Mouse (Mus musculus): ENCODE results near the gene Bin2.

The Bin2 gene

DNA sequence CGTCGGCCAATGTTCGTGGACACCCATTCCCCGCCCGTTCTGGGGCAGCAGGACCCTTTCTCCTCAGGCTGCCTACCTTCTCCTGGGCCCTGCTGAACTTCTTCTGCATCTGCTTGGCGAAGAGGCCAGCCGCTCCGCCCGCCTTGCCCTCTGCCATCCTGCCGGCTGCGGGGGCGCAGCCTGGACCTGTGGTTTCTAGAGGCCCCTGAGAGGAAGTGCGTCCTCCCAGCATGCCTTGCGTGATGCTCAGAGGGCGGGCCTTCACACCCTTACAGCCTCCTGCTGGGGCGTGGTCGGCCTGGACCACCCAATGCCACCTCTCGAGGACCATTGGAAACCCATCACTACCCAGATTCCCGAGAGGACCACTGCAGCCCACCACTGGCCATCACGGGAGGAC lies at the start of gene Bin2:
Bin2 (minus strand) TSS at position 217 of the 400 bp plus-strand sequence.
- DNase-seq = peak; percentile 66

DNA sequence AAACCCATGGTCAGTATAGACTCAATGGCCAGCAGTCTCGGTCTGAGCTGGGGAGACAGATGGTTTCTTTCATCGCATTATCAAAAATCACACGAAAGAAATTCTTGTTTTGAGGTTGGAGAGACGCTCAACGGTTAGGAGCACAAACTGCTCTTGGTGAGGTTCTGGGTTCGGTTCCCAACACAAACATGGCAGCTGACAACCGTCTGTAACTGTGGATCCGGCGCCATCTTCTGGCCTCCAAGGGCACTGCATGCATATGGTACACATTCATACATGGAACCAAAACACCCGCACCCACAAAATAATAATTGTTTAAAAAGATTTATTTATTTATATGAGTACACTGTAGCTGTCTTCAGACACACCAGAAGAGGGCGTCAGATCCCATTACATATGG lies 49.2 kb upstream of the Bin2 start:
- no peak for DNase-seq

DNA sequence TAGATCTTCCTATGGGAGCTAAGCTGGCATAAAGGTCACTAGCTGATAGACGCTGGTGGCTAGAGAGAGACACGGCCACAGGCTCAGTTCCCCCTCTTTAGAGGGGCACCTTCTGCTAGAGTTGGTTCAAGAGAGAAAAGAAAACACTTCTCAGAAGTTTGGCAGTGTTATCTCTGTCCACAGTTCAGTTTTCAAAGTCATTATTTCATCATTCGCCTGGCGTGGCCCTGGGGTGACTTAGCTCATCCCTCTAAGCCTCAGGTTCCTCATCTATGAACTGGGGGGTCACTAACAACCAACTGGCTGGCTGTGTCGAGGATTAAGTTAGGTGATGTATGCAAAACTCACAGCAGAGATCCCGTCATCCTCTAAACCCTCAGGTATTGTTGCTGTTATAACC lies 48.6 kb upstream of the Bin2 start:
- no peak for DNase-seq

DNA sequence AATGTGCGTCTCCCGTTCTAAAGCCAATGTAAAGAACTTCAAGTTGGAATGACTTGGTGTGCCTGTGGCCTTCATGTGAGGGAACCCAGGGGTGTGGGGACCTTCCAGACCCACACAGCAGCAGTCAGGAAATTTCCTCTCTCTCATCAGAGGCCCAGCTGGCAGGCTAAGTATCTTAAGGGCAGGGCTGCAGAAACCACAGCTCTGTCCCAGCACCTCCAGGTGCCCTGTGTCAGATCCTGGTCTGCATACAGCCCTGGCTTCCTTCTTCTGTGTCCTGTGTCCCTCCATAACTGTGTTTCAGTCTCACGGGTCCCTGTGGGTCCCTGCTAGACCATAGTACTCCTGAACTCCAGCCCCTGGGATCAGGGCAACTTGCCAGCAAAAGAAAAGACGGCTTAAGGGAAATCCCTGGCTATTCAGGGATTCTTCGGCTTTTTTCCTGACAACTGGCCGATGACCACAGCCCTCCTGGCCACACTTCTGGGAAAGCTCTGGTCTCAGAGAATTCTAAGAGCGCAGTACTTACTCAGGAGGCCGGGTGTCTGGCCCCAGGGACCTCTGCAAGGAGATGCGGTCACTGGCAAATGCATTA lies 46.1 kb upstream of the Bin2 start:
- no peak for DNase-seq

DNA sequence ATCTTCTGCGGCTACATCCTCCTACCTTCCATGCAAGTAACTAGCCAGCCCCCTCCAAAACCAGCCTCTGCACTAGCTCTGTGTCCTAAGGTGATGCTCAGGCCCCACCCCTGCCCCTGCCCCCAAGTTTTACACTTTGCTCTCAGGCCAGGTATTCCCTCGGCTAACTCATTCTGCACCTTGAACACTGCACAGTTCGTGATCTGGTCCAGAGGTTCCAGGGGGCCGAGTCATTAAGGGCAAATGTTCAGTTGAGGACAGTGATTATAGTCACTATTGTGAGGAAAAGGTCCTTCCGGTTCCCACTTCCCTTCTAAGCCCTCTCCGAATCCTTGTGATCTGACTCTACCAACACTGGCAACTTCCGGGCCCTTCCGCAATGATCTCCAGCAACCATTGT lies 45.1 kb upstream of the Bin2 start:
- DNase-seq = no peak

DNA sequence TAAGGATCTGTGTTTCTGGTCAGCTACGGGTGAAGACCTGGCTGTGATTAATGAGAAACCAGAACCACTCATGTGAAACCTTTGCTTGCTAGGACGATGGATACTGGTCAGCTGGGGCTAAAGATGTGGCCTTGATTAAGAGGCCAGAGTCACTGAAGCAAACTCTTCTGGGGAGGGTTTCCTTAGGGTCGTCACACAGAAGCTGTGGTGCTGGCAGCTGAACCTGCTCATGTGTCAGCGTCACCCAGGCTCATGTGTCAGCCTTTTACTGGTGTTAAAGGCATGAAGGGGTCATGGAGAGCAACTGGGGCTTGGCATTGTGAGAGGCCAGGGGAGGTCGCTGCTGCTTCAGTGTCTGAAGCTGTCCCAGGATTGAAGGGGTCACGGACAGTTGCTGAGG lies 41.5 kb upstream of the Bin2 start:
- DNase-seq = no peak

DNA sequence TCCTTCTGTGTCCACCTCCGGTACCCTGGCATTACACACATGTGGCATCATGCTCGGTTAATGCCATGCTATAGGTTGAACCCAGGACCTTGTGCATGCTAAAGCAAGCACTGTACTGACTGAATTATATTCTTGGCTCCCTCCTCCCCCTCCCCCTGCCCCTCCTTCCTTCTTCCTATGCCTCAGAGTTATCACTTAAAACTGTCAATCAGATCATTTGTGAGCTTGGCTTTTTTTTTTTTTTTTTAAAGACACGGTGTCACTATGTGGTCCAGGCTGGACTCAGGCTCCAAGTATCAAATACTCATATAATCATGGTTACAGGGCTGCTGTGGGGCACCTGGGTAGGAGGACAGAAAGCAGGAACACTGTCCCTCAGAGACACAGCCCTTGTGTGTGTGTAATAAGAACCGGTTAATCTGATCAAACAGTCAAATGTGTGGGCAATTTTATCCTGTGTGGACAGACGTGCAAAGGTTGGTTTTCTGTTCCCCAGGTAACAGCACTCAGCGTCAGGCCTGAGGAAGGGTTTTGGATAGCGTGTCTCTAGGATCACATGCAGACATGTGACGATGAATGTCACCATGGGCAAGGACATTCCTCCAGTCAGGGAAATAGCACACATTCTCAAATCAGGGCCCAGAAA lies 39.2 kb upstream of the Bin2 start:
- DNase-seq = no peak

DNA sequence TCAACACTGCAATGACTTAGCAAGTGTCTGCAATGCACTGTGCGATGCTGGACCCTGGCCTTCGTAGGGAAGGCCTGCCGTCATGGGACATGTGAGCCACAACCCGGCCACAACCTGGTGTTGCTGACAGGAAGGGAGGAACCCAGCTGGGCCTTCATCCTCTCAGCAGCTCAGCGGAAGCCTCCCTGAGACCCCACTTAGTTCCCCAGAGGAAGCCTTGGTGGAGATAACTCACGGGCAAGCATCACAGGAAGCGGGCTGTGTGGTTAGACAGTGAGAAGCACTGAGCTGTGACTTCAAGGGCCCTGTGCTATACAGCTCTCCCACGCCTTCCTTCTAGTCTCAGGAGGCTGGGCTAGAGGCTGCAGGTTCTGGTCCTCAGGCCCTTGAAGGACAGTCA lies 36.9 kb upstream of the Bin2 start:
- DNase-seq = no peak

DNA sequence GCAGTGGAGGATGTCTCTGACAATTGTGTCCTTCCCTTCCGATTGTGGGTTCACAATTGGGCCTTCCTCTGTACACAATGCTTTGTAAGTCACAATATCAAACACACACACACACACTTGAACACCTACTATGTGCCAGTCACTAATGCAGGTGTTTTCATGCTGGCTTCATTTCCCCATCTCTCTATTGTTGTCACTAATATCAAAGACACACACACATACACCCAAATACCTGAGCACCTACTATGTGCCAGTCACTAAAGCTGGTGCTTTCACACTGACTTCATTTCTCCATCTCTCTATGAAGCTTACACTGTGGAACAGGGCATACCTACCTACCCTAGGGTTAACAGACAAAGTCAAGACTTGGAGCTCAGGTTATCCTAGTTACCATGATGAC lies 36.0 kb upstream of the Bin2 start:
- DNase-seq = no peak

DNA sequence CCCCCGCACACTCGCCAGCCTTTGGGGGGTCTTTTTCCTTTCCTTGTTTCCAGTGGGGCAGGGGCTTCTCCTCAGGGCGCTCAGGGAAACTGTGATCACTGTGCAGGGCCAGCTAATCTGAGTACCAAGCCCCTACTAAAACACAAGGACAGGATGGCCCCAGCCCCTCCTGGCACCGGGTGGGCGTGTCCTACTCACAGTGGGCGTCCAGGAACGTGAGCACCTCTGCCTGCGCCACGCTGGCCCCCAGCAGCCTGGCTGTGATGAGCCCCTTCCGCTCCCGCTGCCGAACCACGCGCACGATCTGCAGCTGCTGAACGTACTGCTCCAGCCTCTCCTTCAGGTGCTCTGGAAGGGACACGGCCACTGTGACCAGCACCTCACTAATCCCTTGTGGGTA lies 34.6 kb upstream of the Bin2 start:
- DNase-seq = no peak

DNA sequence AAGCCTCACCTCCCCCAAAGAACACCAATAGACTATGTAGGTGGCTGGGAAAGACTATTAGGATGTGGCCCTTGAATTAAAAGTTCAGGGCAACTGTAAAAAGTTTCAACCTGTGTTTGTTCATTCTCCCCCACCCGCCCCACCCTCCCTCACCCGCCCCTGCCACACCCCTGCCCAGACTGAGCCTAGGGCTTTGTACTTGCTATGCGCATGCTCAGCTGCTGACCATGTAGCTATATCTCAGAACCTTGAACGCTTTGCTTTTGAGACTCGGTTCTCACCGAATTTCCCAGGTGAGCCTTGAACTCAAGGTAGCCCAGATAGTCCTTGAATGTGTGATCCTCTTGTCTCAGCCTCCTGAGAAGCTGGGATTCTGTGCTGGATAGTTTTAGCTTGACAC lies 32.5 kb upstream of the Bin2 start:
- no peak for DNase-seq

DNA sequence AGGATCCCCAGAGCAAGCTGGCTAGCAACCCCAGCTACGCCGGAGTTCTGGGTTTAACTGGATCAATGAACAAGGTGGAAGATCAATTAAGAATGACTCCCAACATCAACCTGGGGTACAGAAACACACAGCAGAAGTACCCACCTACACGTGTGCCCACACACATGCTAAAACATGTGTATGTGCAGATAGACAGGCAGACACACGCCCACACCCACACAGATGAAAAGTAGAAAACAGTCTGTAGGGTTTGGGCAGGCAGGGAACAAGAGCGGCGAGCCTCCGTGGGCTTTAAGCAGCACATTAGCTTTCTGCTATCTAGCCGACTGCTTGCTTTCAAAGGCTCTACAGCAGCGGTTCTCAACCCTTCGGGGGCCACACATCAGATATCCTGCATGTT lies 31.8 kb upstream of the Bin2 start:
- peak; percentile 65 for DNase-seq

DNA sequence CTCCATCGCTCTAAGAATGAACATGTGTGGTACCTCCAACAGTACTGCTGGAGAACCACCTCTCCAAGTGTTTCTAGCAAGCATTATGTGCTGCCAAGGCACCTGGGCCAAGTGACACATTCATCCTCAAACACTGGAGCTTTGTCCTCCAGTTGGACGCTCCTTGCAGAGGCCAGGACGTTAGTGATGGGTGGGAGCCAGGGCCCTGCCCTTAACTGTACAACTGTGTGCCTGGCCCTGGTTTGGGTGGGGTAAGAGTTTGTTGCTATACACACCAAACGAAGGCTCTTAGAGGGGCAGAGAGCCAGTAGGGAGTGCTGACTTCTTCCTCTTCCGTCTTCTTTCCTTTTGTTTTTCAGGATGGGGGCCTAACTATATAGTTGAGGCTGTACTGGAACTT lies 31.1 kb upstream of the Bin2 start:
- no peak for DNase-seq

DNA sequence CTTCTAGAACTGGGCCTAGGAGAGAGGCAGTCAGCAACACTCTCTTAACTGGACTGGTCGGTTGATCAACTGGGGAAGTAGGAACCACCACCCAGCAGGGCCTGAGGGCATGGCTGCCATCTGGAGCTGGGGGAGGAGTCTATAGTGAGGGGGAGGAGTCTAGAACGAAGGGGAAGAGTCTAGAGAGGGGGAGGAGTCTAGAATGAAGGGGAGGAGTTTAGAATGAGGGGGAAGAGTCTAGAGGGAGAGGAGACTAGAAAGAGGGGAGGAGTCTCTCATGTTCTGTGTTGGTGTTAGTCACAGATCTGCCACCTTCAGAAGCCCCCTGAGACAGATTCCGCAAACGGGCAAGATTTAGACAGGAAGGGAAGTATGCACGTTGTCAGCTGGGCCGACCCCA lies 30.0 kb upstream of the Bin2 start:
- no peak for DNase-seq

DNA sequence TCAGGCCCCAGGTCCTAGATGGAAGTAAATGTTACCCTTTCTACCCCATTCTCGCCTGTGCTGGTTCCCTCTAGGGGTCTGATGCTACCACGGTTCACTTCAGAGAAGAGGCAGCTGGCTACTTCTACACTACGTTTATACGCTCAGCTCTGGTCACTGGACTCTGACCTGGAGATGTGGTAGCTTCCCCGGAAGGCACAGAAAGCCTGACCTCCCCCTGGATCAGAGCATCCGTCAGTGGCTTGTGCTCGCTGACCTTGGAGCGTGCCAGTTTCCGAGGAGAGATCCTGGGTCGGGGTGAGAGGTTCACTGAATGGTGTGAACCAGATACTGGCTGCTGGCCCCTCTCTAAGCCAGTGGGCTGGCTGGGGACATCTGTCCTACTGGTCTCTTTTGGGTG lies 28.7 kb upstream of the Bin2 start:
- no peak for DNase-seq

DNA sequence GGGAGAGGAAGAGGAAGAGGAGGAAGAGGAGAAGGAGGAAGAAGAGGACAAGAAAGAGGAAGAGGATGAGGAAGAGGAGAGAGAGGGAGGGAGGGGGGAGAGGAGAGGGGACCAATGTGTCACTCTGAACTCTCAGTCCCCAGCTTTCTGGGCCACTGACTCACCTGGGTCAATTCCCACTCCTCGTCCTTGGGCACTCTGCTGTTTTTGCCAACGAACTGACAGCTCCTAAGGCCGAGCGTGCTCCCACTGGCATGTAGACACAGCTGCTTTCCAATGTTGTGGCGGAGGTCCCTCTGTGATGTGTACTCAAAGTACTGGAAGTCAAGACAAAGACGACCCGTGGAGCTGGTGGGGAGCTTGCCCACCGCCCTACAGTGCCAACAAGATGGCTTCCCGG lies 25.1 kb upstream of the Bin2 start:
- no peak for DNase-seq

DNA sequence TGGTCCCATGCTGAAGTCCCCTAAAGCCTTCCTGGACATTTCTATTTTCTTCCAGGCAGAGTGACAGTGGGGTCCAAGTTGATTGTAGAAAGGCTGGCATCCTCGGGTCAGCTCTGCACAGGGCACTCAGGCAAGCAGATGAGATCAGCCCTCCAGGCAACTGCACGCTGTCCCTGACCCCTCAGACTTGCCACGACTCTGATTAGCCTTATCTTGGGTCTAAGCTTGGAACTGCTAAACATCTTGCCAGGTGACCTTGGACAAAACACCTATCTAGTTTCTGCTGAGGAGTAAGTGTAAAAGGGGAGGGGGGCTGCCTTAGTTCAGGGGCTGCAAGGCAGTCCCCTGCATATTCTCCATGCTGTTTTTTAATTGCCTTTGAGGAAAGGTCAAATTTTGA lies 22.6 kb upstream of the Bin2 start:
- no peak for DNase-seq

DNA sequence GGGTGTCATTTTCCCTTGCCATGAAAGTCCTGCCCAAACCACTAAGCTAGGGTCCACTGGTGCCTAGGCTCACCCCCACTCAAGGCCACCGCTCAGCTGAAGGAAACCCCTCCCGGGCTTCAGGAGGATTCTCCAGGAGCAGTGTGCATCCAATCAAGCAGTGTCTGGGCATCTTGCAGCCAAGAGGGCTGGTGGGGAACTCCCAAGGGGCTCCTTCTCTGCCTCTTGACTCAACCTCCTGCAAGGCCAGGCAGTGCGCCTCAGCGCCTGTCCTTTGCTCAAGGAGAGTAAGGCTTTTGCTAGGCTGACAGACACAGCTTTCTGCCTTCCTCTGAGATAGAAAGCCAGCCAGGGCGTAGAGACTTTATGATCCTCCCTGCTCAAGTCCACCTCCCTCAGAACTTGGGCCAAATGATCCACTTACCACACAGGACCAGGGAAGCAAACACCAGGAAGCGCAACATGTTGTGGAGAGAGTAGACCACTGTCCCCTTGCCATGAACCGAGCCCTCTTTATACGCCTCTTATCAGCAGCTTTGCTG lies 18.1 kb upstream of the Bin2 start, which contains the start of gene Cela1:
Cela1 (minus strand) TSS at position 492 of the 542 bp plus-strand sequence.
- no peak for DNase-seq

DNA sequence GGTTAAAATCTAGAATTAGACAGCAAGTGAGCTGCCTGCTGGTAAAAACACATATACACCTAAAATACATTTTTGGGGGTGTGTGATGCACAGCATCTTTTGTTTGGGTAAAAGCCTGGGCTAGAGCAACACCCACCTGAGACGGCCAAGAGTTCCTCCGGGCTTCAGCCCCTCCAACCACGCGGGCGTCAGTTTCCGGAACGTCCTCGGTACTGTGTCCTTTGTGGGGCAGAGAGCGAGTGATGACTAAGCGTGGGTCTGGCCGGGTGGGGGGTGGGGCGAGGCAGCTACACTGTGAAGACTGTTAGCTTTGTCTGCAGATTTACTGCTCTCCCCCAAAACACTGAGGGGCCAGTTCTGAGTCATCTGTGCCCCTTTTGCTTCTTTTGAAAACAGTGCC lies 17.6 kb upstream of the Bin2 start:
- DNase-seq = peak; percentile 49

DNA sequence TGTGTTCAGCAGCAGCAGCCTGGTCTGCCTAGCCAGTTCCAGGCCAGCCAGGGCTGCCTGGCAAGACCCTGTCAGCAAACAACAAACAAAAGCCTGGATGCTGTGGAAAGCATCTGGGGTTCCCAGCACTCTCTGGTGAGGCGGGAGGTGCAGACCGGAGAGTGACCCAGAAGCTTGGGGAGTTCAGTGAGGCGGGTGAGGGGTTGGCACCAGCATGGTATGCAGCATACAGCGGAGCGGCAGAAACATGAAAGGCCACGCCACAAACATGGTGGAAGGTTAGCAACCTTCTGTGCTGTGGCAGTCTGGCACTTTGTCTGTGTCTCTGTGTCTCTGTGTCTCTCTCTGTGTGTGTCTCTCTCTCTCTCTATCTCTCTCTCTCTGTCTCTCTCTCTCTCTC lies 17.1 kb upstream of the Bin2 start:
- no peak for DNase-seq

DNA sequence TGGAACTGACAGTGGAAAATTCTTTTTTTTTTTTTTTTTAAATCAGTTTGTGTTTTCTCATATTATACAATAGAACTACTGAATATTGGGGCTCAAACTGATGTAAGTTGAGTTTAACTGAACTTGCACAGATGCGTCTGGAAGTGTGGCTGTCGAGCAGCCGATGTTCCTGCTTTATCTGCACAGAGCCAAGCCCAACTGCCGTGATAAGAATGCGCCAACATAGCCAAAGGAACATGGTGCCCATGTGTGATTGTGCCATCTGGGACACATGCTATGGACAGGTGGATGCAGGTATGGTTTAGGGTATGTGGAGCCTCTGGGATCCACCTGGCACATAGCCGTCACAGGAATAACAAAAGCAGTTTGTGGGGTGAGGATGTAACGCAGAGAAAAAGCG lies 16.5 kb upstream of the Bin2 start:
- no peak for DNase-seq

DNA sequence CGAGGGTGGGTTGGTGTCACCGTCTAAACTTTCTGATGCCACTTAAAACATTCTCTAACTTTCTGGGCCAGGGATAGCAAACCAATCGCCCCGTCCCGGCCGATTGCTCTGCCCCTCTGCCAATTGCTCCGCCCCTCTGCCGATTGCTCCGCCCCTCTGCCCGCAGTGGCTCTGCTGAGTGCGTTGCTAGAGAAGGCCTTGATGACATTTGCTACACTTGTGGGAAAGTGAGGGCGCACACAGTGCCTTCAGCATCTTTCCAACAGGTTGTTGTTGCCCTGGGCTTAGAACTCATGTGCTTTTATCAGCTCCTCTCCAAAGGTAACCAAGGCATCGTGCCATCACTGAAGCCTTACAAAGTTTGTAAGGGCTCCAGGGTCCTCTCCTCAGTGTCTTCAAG lies 15.9 kb upstream of the Bin2 start:
- no peak for DNase-seq

DNA sequence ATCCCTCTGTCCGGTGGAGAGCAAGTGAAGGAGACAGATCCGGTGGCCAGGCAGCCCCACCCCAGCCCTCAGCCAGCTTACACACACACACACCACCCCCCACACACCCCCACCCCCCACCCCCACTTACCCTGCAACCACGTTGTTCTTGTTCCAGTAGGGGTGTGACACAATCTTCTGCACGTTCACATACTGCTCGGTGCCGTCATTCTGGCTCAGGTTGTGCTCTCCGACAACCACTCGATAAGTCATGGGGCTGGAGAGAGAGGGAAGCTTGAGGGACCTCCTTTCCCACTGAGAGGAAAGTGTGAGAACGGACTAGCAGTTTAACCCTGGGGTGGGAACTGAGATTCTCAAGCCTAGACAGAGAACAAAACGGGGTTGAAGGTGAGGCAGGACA lies 15.1 kb upstream of the Bin2 start:
- no peak for DNase-seq

DNA sequence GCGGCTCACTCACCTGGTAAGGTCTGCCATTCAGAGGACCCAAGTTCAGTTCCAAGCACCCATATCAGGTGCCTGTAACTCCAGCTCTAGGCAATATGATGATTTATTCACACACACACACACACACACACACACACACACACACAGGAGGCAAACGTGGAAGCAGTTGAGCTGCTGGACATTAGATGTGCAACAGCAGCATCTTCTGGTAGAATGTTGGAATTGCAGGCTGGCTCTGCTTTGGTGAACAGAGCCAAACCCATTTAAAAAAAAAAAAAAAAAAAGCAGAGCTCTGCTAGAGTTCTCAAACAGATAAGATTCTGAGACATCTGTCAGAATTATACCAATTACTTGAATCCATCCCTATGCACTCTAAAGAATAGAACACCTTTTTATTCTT lies 13.7 kb upstream of the Bin2 start:
- DNase-seq = peak; percentile 80

DNA sequence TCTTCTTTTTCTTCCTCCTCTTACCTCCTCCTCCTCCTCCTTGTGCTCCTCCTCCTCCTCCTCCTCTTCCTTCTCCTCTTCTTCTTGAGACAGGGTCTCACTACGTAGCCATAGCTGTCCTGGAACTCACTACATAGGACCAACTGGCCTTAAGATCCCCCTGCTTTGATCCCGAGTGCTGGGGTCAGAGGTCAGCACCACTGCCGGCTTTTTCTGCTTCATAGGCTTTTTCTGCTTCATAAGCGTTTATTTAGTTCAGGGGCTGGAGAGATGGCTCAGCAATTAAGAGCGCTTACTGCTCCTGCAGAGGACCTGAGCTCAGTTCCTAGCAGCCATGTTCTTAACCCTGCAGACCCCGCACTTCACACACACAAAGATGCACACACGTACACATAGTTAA lies 12.4 kb upstream of the Bin2 start:
- DNase-seq = no peak

All from layer of hippocampus, adult 9-11 months (tissue).